Mouse (Mus musculus) gastrocnemius, postnatal 25 days (tissue): ENCODE data around the gene Slc26a3. TPM values are rescaled to one million over a fixed set of nuclear protein-coding genes. Genes with fewer than 3 reads are reported as not detected.
A peak's percentile ranks its signal among the peaks of the same experiment; 100 is the strongest.

Experiments used
- DNase-seq: peaks from one replicate; pipeline ENCODE4 v3.0.0; 2022
- long read RNA-seq, 2 experiments: library from polyadenylated mRNA; stranded (forward); transcript quantifications; one replicate each; pipeline ENCODE4 v2.0.0; 2021
- total RNA-seq, 2 experiments: library from RNA; stranded (reverse); gene quantifications; 1 replicate in 1 of 2; 2 replicates in 1 of 2; pipeline ENCODE4 v1.2.3; 2021

Slc26a3 gene
- total RNA-seq: not detected
- long read RNA-seq, experiment 1: 0 reads
- long read RNA-seq, experiment 2: 0 reads

- no peak for DNase-seq
Measured at GRCm38 (mm10) chr12:31390571-31390970, at the start of gene Slc26a3. Gene Slc26a3 (plus strand): TSS chr12:31390871.

DNA sequence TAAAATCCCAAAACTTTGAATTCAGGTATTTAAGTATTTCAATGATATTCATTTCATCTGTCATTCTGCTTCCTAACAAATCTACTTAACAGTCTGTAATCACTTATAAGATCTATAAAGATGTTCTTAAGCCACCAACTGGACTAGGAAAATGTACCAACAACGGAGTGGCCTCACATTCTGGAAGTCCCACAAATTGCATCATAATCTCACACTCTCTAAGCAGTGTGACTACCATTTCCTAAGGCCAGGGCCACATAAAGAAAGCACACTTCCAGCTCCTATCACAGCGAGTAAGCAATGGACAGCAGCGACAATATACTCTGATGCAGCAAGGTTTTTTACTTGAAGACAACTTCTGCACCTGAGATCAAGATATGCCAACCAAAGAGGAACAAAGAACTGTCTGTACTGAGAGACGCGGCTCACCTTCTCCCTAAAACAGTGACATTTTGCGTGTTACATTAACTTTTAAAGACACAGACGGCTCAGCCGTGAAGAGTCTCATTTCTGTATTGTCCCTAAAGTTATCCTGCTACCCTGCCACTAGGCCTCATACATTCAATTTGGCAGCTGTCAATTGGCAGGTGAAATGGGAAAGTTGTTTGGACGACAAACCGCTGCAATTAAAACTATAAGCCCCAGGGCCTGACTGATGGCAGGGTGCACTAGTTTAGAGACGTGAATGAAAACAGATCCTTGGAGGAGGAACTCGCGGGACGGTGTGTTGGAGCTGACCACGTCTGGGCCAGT is 40.3 kb upstream of the Slc26a3 start:
- no peak for DNase-seq

DNA sequence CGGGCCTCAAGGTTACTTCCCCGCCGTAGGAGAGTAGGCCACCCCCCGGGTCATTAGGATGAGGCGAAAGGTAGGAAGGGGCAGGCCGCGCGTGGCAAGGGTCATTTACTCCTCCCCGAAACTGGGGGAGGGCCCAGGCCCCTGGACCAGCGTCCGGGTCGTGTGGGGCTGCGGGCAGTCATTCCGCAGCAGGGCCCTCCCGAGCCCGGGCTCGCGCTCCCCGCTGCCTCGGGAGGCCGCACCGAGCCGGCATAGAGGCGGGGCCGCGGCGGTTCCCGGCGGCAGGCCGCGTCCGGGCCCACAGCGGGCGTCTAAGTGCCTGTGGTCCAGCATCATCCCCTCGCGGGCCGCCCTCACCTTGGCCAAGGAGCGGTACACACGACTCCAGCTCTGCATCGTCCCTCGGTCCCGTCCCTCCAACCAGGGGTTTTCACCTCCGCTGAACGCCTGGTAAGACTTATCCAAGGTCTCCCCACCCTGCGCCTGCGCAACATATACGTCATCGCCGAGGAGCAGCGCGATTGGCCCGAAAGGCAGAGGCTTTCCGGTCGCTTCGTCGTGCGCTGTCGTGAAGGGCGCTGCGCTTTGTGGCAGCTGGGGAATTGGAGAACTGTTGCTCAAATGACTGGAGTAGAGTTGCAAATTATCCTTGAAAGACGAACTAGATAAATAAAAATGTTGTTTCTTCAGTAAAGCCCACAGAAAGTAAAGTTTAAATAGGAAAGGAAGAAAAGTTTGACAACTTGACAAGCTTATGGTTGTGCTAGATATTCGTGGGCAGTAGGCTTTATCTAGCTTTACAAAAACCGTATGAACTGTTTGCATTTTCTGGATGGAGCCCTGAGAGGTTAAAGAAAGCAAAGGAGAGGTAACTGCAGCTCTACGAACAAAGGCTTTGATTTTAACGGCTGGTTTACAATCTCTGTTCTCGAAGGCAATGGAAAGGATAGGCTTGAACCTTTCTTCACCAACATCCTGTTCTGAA is 39.4 kb upstream of the Slc26a3 start, which contains the start of gene Dld:
Gene Dld (minus strand): TSS at position 510 of the 985 bp plus-strand sequence.
- peak; percentile 94 for DNase-seq

DNA sequence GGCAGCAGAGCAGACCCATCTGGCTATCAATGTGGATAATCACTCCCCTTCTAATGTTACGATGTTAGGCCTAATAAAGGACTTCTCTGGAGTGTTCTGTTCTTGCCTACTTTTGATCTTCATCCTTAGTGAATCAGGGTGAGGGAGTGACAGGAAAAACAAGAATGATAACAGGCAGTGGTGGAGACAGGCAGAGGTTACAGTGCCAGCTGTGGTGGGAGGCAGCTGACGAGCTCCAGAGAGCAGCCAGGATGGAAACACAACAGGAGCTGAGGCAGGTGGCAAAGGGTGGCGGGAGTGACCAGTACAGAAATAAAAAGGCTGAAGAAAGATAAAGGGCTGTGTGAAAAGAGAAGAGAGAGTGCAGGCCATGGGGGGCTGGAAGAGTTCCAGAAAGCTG is 24.2 kb upstream of the Slc26a3 start:
- DNase-seq: no peak

DNA sequence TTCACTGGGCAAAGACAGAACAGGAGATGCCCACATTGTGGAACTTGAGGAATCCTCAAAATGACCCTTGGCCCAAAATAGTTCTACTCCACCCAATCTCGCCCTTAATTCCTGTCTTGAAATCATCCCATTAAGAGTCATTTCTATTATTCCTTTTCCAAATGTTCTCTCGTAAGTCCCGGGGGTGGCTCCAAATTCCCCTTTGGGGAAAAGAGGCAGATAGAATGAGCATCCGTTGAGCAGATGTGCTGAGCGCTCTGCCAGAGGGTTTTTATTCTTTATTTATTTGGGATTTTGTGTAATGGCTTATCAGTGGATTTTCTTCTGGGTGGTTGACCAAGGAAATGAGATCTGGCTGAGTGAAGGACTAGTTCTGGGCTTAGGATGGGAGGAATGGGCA is 22.9 kb upstream of the Slc26a3 start:
- peak; percentile 45 for DNase-seq

DNA sequence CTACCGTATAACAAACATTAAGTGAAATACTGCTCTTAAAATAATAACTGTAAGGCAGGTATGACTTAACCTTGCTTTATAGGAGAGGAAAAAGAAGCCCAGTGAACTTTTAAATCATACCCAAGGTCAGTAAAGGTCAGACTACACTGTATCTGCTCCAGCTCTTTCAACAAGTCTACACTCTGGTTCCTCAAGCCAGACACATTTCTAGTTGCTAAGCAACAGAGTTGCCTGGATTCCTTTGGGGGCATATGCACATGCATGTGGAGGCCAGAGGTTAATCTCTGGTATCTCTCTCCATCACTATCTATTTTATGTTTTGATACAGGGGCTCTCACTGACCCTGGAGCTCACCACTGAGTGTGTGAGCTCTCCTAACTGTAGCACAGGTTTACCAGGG is 21.6 kb upstream of the Slc26a3 start:
- no peak for DNase-seq

GRCm38 (mm10) chr12:31369656-31370055 is 21.0 kb upstream of the Slc26a3 start:
- no peak for DNase-seq

DNA sequence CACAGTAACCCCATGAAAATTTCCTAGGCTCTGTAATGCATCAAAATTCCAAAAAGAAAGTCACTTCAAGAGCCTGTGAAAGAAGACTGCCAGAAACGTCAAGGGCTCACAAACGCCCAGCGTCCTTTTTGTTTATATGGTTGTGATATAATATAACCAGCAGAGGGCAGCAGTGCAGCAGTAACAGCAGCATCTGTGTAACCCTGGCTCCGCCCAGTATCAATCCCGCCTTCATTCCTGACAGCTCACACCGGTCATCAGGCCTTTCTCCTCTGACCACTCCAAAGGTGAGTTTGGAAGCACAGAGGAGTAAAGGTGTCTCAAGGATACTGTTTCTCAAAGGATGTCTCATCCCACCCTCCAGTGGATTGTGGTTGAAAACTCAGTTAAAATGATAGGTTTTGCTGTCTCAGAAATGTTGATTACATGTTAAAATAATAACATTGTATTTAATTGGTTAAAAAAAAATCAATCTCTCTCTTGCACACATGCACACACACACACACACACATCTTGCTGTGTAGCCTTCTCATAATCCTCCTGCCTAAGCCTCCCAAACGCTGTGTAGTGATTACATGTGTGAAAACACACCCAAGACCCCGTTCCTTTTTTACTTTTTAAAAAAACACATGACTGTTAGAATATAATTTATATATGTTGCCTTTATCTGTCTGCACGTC is 15.9 kb upstream of the Slc26a3 start:
- DNase-seq: peak; percentile 32

- no peak for DNase-seq
Measured at GRCm38 (mm10) chr12:31375283-31375615, 15.4 kb upstream of the Slc26a3 start.

- DNase-seq: no peak
Measured at GRCm38 (mm10) chr12:31376326-31376950, 14.2 kb upstream of the Slc26a3 start.

- DNase-seq: no peak
Measured at GRCm38 (mm10) chr12:31377241-31377640, 13.4 kb upstream of the Slc26a3 start.

DNA sequence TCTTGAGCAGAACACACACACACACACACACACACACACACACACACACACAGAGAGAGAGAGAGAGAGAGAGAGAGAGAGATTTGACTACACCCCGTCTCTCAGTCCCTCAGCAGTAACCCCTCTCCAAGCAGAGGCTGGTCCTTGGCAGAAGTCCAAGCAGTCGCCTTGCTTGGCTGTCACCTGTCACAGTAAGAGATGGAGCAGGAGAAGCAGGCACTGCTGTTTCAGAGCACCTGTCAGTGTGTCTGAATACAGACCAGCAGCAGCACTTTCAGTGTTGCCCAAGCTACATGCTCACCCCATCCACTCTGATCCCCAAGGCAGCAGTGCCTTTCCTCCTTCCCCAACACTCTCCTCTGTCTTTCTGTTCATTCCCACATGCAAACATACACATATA is 9.8 kb upstream of the Slc26a3 start:
- no peak for DNase-seq

GRCm38 (mm10) chr12:31382451-31382850 is 8.2 kb upstream of the Slc26a3 start:
- DNase-seq: no peak

- DNase-seq: no peak
Measured at GRCm38 (mm10) chr12:31387303-31387702, 3.4 kb upstream of the Slc26a3 start.

GRCm38 (mm10) chr12:31391696-31392095 is 1.0 kb downstream of the Slc26a3 start:
- no peak for DNase-seq

DNA sequence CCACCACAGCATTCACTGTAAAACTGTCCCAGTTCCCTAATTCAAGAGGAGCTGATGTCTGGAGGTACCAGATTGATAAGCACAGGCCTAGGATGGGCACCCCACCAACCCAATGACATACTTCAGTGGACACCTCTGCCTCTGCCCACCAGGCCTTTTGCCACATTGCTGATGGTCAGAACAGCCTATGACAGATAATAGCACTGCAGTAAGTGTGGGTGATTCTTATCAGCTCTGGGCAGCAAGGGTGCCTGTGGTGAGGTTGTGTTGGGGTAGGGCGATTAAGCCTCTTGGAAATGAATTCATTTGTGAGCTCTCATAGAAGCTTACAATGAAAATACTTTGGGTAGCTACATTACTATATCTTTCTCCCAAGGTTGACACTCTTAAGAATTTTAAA is 5.2 kb downstream of the Slc26a3 start:
- no peak for DNase-seq

DNA sequence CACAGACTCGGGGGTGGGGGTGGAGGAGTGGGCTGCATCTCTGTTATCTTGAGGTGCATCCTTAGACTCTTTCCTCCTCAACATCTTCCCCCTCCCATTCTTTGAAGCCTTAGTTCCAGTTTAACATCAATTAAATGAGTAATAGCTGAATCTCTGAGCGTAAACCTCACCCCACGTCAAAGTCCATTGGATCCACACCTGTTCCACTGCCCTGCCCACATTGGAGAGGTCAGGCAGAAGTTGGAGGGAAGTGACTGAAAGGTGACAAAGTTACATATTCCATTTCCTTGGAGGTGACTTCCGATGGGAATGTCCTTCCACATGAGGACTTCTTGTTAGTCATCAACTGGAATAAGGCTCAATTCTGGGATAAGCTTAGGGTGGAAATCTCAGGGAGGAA is 7.0 kb downstream of the Slc26a3 start:
- DNase-seq: no peak

- DNase-seq: no peak
Measured at GRCm38 (mm10) chr12:31400821-31401220, 10.2 kb downstream of the Slc26a3 start.

DNA sequence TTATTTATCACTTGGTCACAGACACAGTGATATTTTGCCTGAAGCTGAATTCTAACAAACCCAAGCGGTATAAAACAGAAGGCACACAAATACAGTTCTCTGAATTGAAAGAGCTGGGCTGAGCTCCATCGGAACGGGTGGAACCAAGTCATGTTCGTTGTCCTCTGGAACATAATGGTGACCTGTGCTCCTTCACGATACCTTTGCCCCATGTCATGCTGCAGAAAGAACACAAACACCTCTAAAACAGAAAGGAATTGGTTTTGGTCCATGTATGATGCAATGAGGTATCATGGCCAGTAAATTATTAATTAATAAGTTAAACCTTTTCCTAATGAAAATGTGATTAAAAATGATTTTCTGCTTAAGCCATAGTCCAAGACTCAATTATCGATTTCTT is 11.3 kb downstream of the Slc26a3 start:
- no peak for DNase-seq

DNA sequence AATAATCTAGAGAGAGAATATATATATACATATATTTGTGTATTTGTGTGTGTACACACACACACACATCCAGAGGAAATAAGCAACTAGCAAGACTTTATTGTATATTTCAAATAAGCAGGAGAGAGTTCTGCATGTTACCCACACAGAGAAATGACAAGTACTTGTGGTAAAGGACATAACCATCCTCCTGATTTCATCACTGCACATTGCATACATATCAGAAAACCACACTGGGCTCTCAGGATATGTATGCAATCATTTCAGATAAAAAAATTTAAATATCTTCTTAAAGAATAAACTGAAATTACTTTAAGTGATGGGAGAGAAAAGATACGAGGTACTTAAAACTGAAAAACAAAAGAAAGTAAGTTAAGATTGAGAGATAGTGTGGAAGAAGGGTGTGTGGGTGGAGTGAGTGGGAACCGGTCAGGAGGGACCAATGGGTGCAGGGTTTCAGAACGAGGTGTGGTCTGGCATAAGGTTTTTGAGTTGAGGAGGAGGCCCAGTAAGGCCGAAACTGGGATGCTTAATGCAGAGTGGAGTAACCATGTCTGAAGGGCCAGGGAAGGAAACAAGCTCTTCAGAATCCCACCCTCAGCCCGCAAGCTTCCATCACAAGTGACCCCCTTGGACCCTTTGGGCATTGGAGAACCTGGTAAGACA is 14.0 kb downstream of the Slc26a3 start:
- no peak for DNase-seq

- DNase-seq: no peak
Measured at GRCm38 (mm10) chr12:31415971-31416370, 25.3 kb downstream of the Slc26a3 start.
